Mouse (Mus musculus) brain, embryonic 14.5 days (tissue): ENCODE data around the gene 1810049J17Rik. TPM values are rescaled to one million over a fixed set of nuclear protein-coding genes. Genes with fewer than 3 reads are reported as not detected.

ENCODE experiments used
- DNase-seq: peaks from one replicate; pipeline ENCODE4 v3.0.0-alpha.2; 2011; ENCODE audit warnings: low read depth
- CTCF ChIP-seq: fragments of 200-500 bp; IDR thresholded peaks from 2 replicates; pipeline ENCODE4 v1.5.1; 2012; ENCODE audit warnings: inconsistent platforms, mild to moderate bottlenecking, moderate library complexity, borderline replicate concordance; ENCODE audit not compliant: insufficient read depth, insufficient read length; ENCODE audit errors: extremely low read depth
- POLR2A ChIP-seq: fragments of 200-500 bp; IDR thresholded peaks from 2 replicates; pipeline ENCODE4 v1.6.1; 2012; ENCODE audit warnings: mild to moderate bottlenecking, inconsistent platforms, borderline replicate concordance; ENCODE audit not compliant: poor library complexity, insufficient read depth, insufficient read length, severe bottlenecking; ENCODE audit errors: extremely low read depth
- polyA plus RNA-seq: library from polyadenylated mRNA; depleted of rRNA; stranded (reverse); fragments of >200 nt; gene quantifications from 2 replicates; pipeline ENCODE4 v1.2.3, GENCODE M21; 2012

Gene 1810049J17Rik
- polyA plus RNA-seq, 1 experiment: not detected

DNA sequence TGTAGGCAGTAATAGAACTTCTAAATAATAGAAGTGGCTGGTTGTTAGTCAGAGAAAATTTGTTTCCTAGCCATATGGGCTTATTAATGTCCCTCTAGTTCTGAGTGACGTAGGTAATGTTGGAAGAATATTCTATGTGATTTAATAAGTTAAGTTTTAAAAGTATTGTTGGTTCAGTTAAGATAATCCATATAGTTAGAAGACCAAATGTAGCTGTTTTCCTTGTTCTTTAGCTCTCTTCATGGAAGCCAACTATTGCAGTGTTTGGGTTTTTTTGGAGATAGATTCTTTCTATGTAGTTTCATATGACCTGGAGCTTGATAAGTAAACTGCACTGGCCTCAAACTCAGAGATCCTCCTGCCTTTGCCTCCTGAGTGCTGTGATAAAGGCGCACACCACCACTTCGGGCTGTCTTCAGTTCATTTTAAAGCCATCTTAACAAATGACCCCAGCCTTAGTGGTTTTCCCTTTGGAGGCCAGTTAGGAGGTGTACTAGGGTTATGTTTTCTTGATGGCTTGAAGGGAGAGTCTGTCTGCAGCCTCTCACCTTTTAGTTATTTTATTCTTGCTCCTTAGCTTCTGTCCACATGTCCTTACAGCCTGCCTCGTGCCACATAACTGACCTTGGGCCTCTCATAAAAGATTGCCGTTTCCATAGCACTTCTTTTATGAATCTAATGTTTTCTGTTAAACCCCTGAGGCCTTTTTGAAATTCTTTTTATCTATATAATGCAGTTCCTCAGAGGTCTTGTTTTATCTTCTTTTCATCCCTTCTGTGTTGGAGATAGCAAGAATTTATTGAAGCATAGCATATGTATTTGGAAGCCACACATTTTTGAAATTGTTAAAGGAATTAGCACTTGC is 19.1 kb upstream of the 1810049J17Rik start:
- TF ChIP-seq CTCF: no peak
- no peak for TF ChIP-seq POLR2A
- no peak for DNase-seq

DNA sequence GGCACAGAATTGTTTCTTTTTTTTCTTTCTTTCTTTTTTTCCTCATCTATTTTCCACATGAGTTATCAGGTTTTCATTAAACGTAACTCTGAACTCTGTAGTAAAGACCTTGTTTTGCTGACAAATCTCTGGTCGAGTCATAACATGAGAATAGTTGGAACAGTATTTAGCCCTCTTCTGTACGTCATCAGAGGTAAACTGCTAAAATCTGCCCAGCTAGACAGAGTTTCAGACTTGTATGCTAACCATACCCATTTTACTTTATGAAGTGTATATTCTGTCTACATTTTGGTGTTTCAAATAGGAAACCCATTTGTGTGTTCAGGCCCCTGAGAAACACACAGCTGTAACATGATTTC is 16.1 kb upstream of the 1810049J17Rik start:
- TF ChIP-seq POLR2A (no peak), CTCF (no peak)
- no peak for DNase-seq

DNA sequence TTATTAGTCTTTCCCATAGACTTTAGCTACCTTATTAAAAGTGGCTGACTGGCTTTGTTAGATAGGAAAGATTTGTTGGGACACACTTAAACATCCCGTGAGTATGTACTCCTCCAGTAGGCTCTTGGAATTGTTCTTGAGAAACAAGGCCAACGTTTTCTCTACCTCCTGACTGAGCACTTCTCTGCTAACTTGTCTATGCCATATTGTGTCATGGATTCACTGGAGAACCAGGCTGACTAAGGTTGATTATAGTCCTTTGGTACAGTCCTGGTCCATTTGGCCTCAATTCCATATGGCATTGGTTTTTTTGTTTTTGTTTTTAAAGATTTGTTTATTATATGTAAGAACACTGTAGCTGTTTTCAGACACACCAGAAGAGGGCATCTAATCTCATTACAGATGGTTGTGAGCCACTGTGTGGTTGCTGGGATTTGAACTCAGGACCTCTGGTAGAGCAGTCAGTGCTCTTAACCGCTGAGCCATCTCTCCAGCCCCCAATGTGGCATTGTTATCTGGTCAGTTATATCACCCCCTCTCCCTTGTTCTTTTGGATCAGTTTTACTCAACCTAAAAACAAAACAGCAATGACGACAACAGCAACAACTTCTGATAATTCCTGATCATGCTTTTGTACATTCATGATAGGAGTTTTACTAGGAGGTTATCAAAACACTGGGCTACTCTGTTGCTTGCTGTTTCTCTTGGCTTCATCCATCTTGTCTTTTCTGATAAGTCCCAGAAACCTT is 15.5 kb upstream of the 1810049J17Rik start:
- no peak for DNase-seq

DNA sequence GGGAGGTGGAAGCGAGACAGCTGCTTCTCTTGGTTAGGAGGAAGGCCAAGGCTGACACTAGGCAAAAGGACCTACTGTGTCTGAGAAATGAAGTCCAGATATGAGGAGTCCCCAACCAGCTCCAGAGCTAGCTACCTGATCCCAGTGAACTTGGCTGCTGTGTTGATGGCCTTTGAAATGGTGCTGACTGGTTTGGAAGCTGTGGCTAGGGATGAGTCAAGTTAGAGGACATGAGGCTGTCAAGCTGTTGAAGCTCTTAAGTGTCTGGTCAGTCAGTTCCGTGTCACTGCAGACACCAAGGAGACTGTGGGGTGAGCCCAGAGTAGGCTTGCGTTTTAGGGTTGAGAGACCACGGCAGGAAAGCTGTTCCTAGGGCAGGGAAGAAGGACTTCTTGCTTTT is 12.7 kb upstream of the 1810049J17Rik start:
- no peak for TF ChIP-seq CTCF
- TF ChIP-seq POLR2A: no peak
- no peak for DNase-seq

More for the DNA sequence above, 15.5 kb upstream of the 1810049J17Rik start:
- TF ChIP-seq CTCF (no peak), POLR2A (no peak)

DNA sequence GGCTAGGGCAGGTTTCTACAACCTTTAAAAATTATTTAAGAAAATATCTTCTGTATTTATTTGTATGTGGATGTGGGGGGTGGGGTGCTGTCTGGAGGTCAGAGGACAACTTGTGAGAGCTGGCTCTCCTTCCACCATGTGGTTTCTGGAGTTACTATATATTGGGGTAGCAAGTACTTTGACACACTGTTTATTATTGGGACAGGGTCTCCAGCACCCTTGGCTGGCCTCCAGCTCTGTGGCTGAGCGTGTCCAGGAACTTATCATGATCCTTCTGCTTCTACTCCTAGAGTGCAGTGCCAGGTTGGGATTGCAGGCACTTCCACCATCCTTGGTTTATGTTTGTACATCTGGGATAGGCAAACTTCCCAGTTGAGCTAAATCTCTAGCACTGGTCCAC is 9.6 kb upstream of the 1810049J17Rik start:
- DNase-seq: no peak
- TF ChIP-seq CTCF (no peak), POLR2A (no peak)

DNA sequence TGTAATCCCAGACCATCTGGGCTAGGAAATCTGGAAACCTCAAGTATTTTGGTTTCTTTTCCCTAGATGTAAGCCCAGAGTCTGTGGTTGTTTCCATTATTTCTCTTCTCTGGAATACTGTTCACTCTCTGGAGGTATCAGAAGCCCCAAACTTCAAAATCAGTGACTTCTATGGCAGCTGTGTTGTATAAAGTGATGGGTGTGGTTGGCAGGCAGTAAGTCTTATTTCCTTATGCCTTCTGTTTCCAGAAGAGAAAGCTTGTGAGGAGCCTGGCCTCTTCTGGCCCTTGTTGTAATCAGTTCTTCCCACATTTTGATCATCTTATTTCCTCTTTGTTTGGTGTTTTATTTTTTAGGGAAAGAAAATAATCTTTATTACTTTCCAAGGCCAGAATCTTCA is 9.2 kb upstream of the 1810049J17Rik start:
- DNase-seq: peak; percentile 14
- TF ChIP-seq POLR2A (no peak), CTCF (no peak)

DNA sequence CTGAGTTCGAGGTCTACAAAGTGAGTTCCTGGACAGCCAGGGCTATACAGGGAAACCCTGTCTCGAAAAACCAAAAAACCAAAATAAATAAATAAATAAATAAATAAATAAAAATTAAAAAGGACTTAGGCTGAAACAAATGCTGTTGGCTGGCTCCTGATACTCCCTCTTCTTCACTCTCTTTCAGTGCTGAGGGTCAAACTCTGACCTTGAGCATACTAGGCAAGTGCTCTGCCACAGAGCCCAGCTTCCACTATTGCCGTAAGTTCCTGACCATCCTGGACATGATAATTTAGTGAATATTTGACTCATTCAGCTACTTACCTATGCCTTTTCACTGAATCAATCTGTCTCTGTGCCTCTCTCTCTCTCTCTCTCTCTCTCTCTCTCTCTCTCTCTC is 8.7 kb upstream of the 1810049J17Rik start:
- TF ChIP-seq POLR2A (no peak), CTCF (no peak)
- DNase-seq: no peak

DNA sequence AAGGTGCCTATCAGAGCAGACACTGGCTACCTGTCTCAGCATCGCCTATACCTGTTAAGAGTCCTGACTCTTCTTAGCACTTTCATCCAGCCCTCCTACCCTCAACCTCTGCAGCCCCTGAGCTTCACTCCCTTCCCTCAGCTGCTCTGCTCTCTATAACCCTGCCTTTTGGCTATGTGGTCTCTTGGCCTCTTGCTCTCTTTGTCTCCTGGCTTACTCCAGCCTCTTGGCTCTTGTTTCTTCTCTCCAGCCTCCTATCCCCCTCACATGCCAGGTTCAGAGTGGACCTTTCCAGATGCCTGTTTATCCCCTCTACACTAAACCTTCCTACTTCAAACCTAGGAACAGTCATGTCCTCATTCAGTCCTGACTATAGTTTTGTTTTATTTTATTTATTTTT is 2.6 kb upstream of the 1810049J17Rik start:
- TF ChIP-seq CTCF: no peak
- TF ChIP-seq POLR2A: no peak
- no peak for DNase-seq

DNA sequence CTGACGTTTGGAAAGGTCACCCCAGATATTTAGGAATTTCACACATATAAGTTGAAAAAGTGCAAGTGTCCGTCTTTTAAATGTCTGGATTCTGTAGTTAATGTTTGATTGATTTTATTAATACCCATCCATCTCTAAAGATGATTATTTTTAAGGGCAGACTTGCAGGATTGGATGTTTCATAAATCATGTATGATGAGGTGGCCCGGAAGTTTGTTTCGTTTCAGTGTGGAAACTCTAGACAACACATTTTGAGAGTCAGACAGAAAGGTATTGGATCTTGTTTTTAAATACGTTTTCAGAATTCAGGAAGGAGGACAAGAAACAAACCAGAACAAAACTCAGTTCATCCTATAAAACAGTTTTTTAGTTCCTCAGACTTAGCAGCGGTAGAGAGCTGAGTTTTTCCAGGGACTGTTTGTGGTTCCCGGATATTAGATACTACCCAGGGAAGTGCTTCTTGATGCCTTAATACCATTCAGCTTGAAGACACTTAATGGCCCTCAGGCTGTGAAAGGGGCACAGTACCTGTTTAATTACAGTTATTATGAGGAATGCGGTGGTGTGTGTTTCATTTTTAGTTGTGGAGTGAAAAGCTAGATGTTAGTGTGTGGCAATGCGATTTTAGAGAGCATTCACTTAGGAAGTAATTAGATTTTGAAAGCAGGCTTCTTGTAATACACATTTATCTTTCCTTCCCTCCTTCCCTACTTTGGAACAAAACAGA is 1.1 kb upstream of the 1810049J17Rik start:
- DNase-seq: peak; percentile 6
- TF ChIP-seq POLR2A: no peak
- no peak for TF ChIP-seq CTCF

DNA sequence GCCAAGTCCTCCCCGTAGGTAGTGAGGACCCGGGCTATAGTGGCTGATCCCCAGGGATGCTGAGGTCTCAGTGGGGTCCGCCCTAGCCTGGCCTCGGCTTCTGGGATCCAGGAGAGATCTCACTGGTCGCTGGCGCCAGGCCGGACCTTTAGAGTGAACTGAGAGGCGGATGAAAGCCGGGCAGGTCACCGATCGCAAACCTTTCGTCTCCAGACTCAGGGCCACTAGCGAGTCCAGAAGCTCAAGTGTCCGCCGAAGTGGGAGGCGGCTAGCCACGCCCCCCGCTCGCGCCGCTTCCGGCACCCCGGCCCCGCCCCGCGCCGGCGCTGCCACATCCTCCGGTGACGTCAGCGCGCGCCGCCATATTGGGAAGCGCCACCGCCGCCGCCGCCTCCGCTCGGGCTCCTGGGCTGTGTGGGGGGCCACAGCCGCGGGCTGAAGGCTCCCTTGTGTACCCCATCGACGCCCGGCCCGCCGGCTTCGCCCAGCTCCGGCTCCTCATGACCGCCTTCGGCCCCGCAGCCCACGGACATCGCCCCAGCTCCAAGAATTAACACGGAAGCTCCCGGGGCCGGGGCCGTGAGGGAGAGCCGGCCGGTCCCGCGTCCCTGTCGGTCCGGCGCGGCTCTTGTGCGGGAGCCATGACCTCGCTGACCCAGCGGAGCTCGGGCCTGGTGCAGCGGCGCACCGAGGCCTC is 460 bp downstream of the 1810049J17Rik start, which contains the start of gene Golph3:
Gene Golph3 (plus strand): TSS at position 360 of the 697 bp plus-strand sequence.
- peak; percentile 97 for DNase-seq
- peak; percentile 90 for TF ChIP-seq POLR2A
- TF ChIP-seq CTCF: no peak
